Mouse (Mus musculus): ENCODE results near the gene Inha. TPM values are rescaled to one million over a fixed set of nuclear protein-coding genes. Genes with fewer than 3 reads are reported as not detected.
A peak's percentile ranks its signal among the peaks of the same experiment; 100 is the strongest.

Gene Inha
- polyA plus RNA-seq, 1 experiment from 2014 or later, result 11.8 TPM

DNA sequence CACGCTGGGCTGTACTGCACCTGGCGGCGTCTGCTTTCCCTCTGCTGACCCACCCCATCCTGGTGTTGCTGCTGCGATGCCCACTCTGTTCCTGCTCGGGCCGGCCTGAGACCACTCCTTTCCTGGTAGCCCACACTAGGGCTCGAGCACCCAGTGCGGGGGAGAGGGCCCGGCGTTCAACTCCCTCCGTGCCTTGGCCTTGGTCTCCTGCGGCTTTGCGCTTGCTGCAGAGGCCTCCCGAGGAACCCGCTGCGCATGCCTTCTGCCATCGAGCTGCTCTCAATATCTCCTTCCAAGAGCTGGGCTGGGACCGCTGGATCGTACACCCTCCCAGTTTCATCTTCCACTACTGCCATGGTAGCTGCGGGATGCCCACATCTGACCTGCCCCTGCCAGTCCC, 2.7 kb downstream of the Inha start:
- no peak for ATAC-seq (ENCODE audit: insufficient number of reproducible peaks, insufficient read depth, low FRiP score, low TSS enrichment)
- Histone ChIP-seq H3K9me3 (no peaks in the 10 kb centered on the region), H3K4me1 (peaks cover 24% of the 10 kb centered on the region), H3K4me2 (replicated peaks) (no peak overlapping the region), H3K27ac (no peak overlapping the region), H3K9ac (no peak overlapping the region), H3K36me3 (no peaks in the 10 kb centered on the region), H3K4me3 (no peak overlapping the region), H3K27me3 (no peaks in the 10 kb centered on the region)
- 52% methylated on average over 20 of the region's 20 CpGs for WGBS

GRCm38 (mm10) chr1:75510154-75510553, 3.3 kb downstream of the Inha start:
- Histone ChIP-seq H3K27me3 (no peaks in the 10 kb centered on the region), H3K36me3 (no peaks in the 10 kb centered on the region), H3K4me3 (no peak overlapping the region), H3K9me3 (no peaks in the 10 kb centered on the region), H3K4me2 (replicated peaks) (no peak overlapping the region), H3K27ac (no peak overlapping the region), H3K4me1 (peaks cover 18% of the 10 kb centered on the region), H3K9ac (no peak overlapping the region)
- ATAC-seq (ENCODE audit: insufficient number of reproducible peaks, insufficient read depth, low FRiP score, low TSS enrichment), result no peak
- 74% methylated on average over 5 of the region's 5 CpGs for WGBS

GRCm38 (mm10) chr1:75511437-75512210, 4.7 kb downstream of the Inha start:
- ATAC-seq (ENCODE audit: insufficient number of reproducible peaks, insufficient read depth, low FRiP score, low TSS enrichment), result no peak
- Histone ChIP-seq H3K27me3 (no peaks in the 10 kb centered on the region), H3K27ac (peak overlapping the region; percentile 26; the same call in 1 of the 2 replicates), H3K9ac (no peak overlapping the region), H3K36me3 (no peaks in the 10 kb centered on the region), H3K4me1 (peaks cover 16% of the 10 kb centered on the region), H3K4me3 (no peak overlapping the region), H3K9me3 (no peaks in the 10 kb centered on the region), H3K4me2 (replicated peaks) (no peak overlapping the region)
- 43% methylated on average over 4 of the region's 4 CpGs for WGBS

DNA sequence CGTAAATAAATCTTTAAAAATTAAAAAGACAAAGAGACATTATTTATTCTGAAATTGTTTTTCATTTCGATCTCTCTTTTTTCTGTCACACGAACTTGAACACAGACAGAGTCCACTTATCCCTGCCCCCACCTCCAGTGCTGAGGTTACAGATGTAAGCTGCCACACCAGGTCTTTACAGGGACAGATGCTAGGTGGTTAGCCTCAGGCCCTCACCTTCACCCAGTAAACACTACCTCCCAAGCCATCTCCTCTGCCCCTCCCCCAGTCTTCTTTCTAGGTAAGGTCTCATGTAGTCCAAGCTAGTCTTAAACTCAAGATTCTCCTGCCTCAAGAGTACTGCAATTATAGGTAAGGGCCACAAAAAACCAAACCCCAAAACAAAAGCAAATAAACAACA, 5.7 kb downstream of the Inha start:
- H3K27me3 ChIP-seq, result no peaks in the 10 kb centered on the region
- ATAC-seq (ENCODE audit: insufficient number of reproducible peaks, insufficient read depth, low FRiP score, low TSS enrichment), result no peak
- peaks cover 6% of the 10 kb centered on the region; the same call in 1 of the 2 replicates for H3K4me1 ChIP-seq
- H3K9ac ChIP-seq, result no peak overlapping the region
- no peak overlapping the region for H3K4me2 ChIP-seq (replicated peaks)
- H3K4me3 ChIP-seq, result no peak overlapping the region
- no peak overlapping the region for H3K27ac ChIP-seq
- no peaks in the 10 kb centered on the region for H3K36me3 ChIP-seq
- H3K9me3 ChIP-seq, result no peaks in the 10 kb centered on the region
- WGBS, result 84% methylated on average over 3 of the region's 3 CpGs

GRCm38 (mm10) chr1:75516703-75517380, 10.0 kb downstream of the Inha start:
- no peak overlapping the region for H3K4me3 ChIP-seq
- peaks cover 5% of the 10 kb centered on the region; the same call in 1 of the 2 replicates for H3K4me1 ChIP-seq
- H3K9ac ChIP-seq, result no peak overlapping the region
- H3K4me2 ChIP-seq (replicated peaks), result no peak overlapping the region
- no peak for ATAC-seq (ENCODE audit: insufficient number of reproducible peaks, insufficient read depth, low FRiP score, low TSS enrichment)
- no peaks in the 10 kb centered on the region for H3K36me3 ChIP-seq
- no peaks in the 10 kb centered on the region for H3K9me3 ChIP-seq
- WGBS, result 67% methylated on average over 15 of the region's 15 CpGs
- H3K27me3 ChIP-seq, result no peaks in the 10 kb centered on the region
- H3K27ac ChIP-seq, result no peak overlapping the region

DNA sequence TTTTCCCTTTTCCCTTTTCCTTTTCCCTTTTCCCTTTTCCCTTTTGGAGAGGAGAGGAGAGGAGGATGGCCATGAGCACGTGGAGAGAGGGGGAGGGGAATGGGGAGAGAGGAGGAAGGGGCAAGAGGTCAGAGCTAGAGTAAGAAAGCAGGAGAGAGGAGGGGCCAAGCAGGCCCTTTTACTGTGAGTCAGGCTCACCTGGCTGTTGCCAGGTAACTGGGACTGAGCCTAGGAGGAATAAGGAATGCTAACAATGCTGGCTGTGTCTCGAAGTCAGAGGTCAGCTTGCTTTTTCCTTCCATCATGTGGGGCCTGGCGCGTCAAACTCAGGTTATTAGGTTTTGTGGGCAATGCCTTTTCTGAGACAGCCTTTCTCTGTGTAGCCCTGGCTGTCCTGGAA, 11.1 kb downstream of the Inha start:
- H3K4me1 ChIP-seq, result peaks cover 5% of the 10 kb centered on the region; the same call in 1 of the 2 replicates
- H3K4me2 ChIP-seq (replicated peaks), result no peak overlapping the region
- no peaks in the 10 kb centered on the region for H3K9me3 ChIP-seq
- peak overlapping the region; percentile 67 for H3K27ac ChIP-seq
- H3K36me3 ChIP-seq, result no peaks in the 10 kb centered on the region
- H3K4me3 ChIP-seq, result no peak overlapping the region
- 47% methylated on average over 4 of the region's 4 CpGs for WGBS
- no peak for ATAC-seq (ENCODE audit: insufficient number of reproducible peaks, insufficient read depth, low FRiP score, low TSS enrichment)
- H3K27me3 ChIP-seq, result no peaks in the 10 kb centered on the region
- no peak overlapping the region for H3K9ac ChIP-seq

- Histone ChIP-seq H3K9ac (no peak overlapping the region), H3K4me3 (no peak overlapping the region), H3K4me1 (peaks cover 5% of the 10 kb centered on the region; the same call in 1 of the 2 replicates), H3K27ac (peak overlapping the region; percentile 67), H3K4me2 (replicated peaks) (no peak overlapping the region), H3K36me3 (no peaks in the 10 kb centered on the region), H3K9me3 (no peaks in the 10 kb centered on the region), H3K27me3 (no peaks in the 10 kb centered on the region)
- 94% methylated on average over 4 of the region's 4 CpGs for WGBS
- ATAC-seq (ENCODE audit: insufficient number of reproducible peaks, insufficient read depth, low FRiP score, low TSS enrichment), result no peak
Measured at GRCm38 (mm10) chr1:75518427-75518826, 11.6 kb downstream of the Inha start.

- no peaks in the 10 kb centered on the region for H3K9me3 ChIP-seq
- H3K4me1 ChIP-seq, result peaks cover 5% of the 10 kb centered on the region; the same call in 1 of the 2 replicates
- 70% methylated on average over 5 of the region's 5 CpGs for WGBS
- ATAC-seq (ENCODE audit: insufficient number of reproducible peaks, insufficient read depth, low FRiP score, low TSS enrichment), result no peak
- no peaks in the 10 kb centered on the region for H3K27me3 ChIP-seq
- peak overlapping the region; percentile 67 for H3K27ac ChIP-seq
- no peak overlapping the region for H3K4me2 ChIP-seq (replicated peaks)
- no peaks in the 10 kb centered on the region for H3K36me3 ChIP-seq
- H3K4me3 ChIP-seq, result no peak overlapping the region
- no peak overlapping the region for H3K9ac ChIP-seq
Measured at GRCm38 (mm10) chr1:75519576-75519975, 12.7 kb downstream of the Inha start.

DNA sequence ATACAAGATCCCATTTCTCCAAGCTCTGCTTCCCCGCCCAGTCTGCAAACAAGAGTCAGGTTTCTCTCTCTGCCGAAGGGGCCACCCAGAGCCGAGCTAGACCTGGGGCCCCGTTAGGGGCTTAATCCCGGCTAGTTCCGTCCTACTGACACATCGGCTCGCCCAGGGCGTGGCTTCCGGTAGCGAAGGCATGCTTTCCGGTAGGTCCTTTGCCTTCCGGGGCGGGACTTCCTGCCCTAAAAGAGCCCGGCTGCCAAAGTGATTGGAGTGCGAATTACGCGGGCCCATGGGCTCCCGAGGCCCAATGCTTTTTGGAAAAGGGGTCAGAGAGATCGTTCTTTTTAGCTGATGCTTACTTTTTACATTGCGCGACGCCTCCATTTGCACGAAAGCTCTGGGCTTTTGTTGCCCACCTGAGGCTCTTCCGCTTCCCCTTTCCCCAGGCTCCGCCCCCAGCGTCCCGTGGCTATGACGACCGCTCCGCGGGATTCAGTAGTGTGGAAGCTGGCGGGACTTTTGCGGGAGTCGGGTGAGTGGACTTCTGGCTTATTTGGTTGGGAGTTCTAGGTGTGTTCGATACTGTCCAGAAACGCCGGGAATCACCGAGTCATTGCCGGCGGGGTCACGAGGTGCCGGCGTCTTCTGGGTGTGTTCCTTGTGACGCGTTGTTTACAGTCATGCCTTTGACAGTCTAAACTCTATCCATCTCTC, 14.6 kb downstream of the Inha start, which contains the start of gene Stk11ip:
Stk11ip (plus strand) TSS at position 209 of the 711 bp plus-strand sequence.
- Histone ChIP-seq H3K36me3 (0 out of 2 replicates have a peak, but pooled peaks cover 11% of the 10 kb centered on the region), H3K27ac (peak within 1 kb of the TSS; percentile 95), H3K4me2 (replicated peaks) (peak within 1 kb of the TSS; percentile 66), H3K4me3 (peak within 1 kb of the TSS; percentile 66), H3K9ac (peak within 1 kb of the TSS; percentile 44), H3K27me3 (no peaks in the 10 kb centered on the region), H3K9me3 (no peaks in the 10 kb centered on the region), H3K4me1 (peaks cover 5% of the 10 kb centered on the region; the same call in 1 of the 2 replicates)
- under 1% methylated on average over 46 of the region's 46 CpGs for WGBS
- peak; percentile 94 for ATAC-seq (ENCODE audit: insufficient number of reproducible peaks, insufficient read depth, low FRiP score, low TSS enrichment)

- H3K4me1 ChIP-seq, result no peaks in the 10 kb centered on the region; the same call in 1 of the 2 replicates
- peaks cover 38% of the 10 kb centered on the region for H3K36me3 ChIP-seq
- no peaks in the 10 kb centered on the region for H3K9me3 ChIP-seq
- no peaks in the 10 kb centered on the region for H3K27me3 ChIP-seq
- no peak overlapping the region for H3K4me3 ChIP-seq
- no peak overlapping the region for H3K27ac ChIP-seq
- ATAC-seq (ENCODE audit: insufficient number of reproducible peaks, insufficient read depth, low FRiP score, low TSS enrichment), result no peak
- no peak overlapping the region for H3K4me2 ChIP-seq (replicated peaks)
- no peak overlapping the region for H3K9ac ChIP-seq
- 85% methylated on average over 7 of the region's 7 CpGs for whole genome bisulfite sequencing
Measured at GRCm38 (mm10) chr1:75524679-75525078, 17.8 kb downstream of the Inha start.

DNA sequence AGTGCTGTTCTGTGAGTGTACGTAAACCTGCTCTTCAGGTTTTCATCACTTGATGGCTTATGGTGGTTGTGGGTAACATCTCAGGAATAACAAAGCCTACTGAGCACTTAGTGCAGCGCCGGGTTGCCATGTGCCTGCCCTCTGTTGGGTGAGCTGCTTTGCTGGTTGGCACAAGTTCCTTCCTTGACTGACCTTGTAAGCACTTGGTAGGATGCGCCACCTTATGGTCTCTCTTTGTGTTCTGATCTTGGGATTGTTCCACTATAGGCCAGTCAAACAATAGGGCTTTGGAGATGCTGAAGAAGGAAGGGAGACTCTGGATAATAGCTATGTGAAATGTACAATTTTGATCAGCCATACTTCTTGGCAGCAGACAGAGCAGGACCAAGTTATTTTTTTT, 23.7 kb downstream of the Inha start:
- Histone ChIP-seq H3K36me3 (peaks cover 78% of the 10 kb centered on the region), H3K4me2 (replicated peaks) (no peak overlapping the region)

More for the DNA sequence above, 23.7 kb downstream of the Inha start:
- Histone ChIP-seq H3K9ac (no peak overlapping the region), H3K9me3 (no peaks in the 10 kb centered on the region), H3K4me1 (no peaks in the 10 kb centered on the region), H3K4me3 (no peak overlapping the region), H3K27me3 (no peaks in the 10 kb centered on the region), H3K27ac (no peak overlapping the region)
- ATAC-seq (ENCODE audit: insufficient number of reproducible peaks, insufficient read depth, low FRiP score, low TSS enrichment), result no peak
- WGBS, result 87% methylated on average over 4 of the region's 4 CpGs

Data from embryonic facial prominence, embryonic 12.5 days (tissue).